Mouse (Mus musculus) left cerebral cortex, adult 2 months (tissue): ENCODE measurements around the gene Cpne2. TPM values are rescaled to one million over a fixed set of nuclear protein-coding genes. Genes with fewer than 3 reads are reported as not detected.

ENCODE experiments used
- DNase-seq, 2 experiments: peaks; one replicate each; pipeline ENCODE4 v3.0.0; 2021 to 2022; ENCODE audit warnings: low spot score in 2 of 2, mixed read lengths in 1 of 2; ENCODE audit errors: extremely low spot score in 1 of 2
- H3K27ac ChIP-seq: fragments of 200-600 bp; 2 replicates; pipeline ENCODE4 v1.8.1; 2022
- H3K4me3 ChIP-seq: fragments of 200-600 bp; 2 replicates; pipeline ENCODE4 v1.8.1; 2022
- CTCF ChIP-seq: fragments of 200-600 bp; IDR thresholded peaks from 2 replicates; pipeline ENCODE4 v1.8.1; 2022; ENCODE audit warnings: antibody characterized with exemption, mild to moderate bottlenecking, moderate library complexity
- intact Hi-C: fragments of 180-260 bp; cut with DNase I; formaldehyde crosslinking; loops from one replicate; pipeline ENCODE4 v1.15.1; 2025
- total RNA-seq, 2 experiments: library from RNA; stranded (reverse); gene quantifications; 2 replicates each; pipeline ENCODE4 v1.2.3; 2021

Cpne2 gene
- total RNA-seq, 2 experiments from 2014 or later: 19.9 to 26.1 TPM

- intact Hi-C loops: no loop called here
- no peak for TF ChIP-seq CTCF
- DNase-seq: no peak
- no peak overlapping the region for H3K4me3 ChIP-seq
- no peak overlapping the region for H3K27ac ChIP-seq
Observed at GRCm38 (mm10) chr8:94566446-94567158, 33.8 kb downstream of the Cpne2 start.

GRCm38 (mm10) chr8:94567159-94567849 lies 34.5 kb downstream of the Cpne2 start:
- intact Hi-C loops: no loop called here
- TF ChIP-seq CTCF: no peak; the same call in 1 of the 2 replicates
- no peak for DNase-seq
- H3K4me3 ChIP-seq: no peak overlapping the region
- no peak overlapping the region for H3K27ac ChIP-seq

DNA sequence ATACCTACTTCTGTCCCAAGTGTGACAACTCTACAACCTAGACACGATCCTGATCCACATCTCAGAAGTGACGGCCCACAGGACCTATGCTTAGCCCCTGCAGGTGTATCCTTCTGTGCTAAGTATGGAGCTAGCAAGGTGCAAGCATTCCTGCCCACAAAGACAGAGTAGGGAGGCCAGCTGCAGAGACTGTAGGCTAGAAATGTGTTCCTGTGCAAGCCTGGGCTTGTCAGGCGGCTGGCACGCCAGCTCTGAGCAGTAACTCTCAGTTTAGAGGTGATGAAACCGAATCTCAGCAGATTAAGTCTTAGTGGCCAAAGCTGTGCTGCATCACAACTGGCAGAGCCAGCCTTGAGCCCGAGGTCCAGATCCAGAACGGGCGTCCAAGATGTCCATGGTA lies 35.3 kb downstream of the Cpne2 start:
- intact Hi-C loops: no loop called here
- Histone ChIP-seq H3K27ac (no peak overlapping the region), H3K4me3 (no peak overlapping the region)
- no peak for DNase-seq
- no peak for TF ChIP-seq CTCF

DNA sequence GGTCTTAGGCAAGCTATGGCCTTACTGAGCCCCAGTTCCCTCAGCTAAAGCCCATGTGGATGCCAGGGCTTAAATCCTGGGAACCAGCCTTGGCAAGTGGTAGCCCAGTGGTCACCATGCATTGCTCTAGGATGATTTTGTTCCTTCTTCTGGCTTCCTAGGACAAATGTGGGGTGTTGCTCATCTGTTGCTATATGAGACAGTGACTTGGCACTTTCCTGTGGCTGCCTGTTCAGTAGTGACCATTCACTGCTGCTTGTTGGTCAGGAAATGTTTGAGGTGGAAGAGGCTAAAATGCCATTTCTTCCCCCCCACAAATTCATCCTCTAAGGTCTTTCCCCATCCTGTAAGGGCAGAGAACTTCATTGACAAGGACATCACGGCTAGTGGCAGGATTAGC lies 36.6 kb downstream of the Cpne2 start:
- TF ChIP-seq CTCF: no peak
- DNase-seq: no peak
- no peak overlapping the region for H3K4me3 ChIP-seq
- H3K27ac ChIP-seq: no peak overlapping the region
- intact Hi-C loops: no loop called here

DNA sequence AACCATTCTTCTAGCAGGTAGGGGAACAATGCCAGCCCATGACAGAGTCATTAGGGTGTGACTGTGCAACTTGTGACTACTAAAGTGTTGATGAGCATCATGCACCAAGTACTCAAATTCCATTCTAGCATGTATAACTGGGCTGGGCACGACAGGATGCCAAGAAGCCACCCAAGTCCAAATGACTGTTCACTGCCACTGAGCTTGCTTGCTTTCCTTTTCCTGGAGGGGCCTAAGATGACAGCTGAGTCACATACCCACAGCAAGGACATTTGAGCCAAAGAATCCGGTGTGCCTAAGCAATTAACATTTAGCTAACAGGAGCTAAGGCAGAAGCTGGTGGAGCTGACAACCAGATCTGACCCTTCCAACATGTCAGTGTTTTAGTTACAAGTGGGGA lies 39.1 kb downstream of the Cpne2 start:
- no peak for TF ChIP-seq CTCF
- no peak for DNase-seq
- intact Hi-C loops: no loop called here
- Histone ChIP-seq H3K4me3 (no peak overlapping the region), H3K27ac (no peak overlapping the region)

GRCm38 (mm10) chr8:94574159-94574907 lies 41.5 kb downstream of the Cpne2 start:
- intact Hi-C loops: no loop called here
- no peak for TF ChIP-seq CTCF
- peak; percentile 64 to 76 for DNase-seq

GRCm38 (mm10) chr8:94575148-94575547 lies 42.4 kb downstream of the Cpne2 start:
- no peak for TF ChIP-seq CTCF
- Histone ChIP-seq H3K4me3 (no peak overlapping the region), H3K27ac (no peak overlapping the region)
- DNase-seq: no peak
- intact Hi-C loops: no loop called here

More at GRCm38 (mm10) chr8:94574159-94574907, 41.5 kb downstream of the Cpne2 start:
- Histone ChIP-seq H3K4me3 (no peak overlapping the region), H3K27ac (peak overlapping the region; percentile 42; the same call in 1 of the 2 replicates)

- no peak for DNase-seq
- H3K27ac ChIP-seq: no peak overlapping the region
- no peak for TF ChIP-seq CTCF
- H3K4me3 ChIP-seq: no peak overlapping the region
- intact Hi-C loops: loop anchor here (5.0 kb wide), 1 partner anchor 240 kb away; no protein-coding TSS in a partner anchor
Observed at GRCm38 (mm10) chr8:94581820-94582483, 49.2 kb downstream of the Cpne2 start.

DNA sequence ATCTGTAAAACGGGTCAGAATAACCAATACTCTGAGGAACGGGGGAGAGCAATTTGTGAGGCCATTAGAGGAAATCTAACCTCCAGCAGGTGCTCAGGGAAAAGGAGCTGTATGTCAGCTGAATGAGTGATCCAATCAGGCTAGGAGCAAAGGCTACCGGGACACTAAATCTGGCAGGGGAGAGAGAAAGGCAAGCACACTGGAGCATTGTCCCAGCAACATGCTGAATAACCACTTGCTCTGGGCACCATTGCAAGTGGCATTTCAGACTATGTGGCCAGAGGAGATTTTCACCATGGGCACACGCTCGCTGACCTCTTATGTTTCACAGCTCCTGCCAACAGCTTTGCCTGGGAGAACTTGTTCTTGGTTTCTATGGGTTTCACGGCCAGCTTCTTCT lies 49.8 kb downstream of the Cpne2 start:
- no peak for TF ChIP-seq CTCF
- Histone ChIP-seq H3K27ac (no peak overlapping the region), H3K4me3 (no peak overlapping the region)
- no peak for DNase-seq
- intact Hi-C loops: loop anchor here (5.0 kb wide), 1 partner anchor 240 kb away; no protein-coding TSS in a partner anchor

DNA sequence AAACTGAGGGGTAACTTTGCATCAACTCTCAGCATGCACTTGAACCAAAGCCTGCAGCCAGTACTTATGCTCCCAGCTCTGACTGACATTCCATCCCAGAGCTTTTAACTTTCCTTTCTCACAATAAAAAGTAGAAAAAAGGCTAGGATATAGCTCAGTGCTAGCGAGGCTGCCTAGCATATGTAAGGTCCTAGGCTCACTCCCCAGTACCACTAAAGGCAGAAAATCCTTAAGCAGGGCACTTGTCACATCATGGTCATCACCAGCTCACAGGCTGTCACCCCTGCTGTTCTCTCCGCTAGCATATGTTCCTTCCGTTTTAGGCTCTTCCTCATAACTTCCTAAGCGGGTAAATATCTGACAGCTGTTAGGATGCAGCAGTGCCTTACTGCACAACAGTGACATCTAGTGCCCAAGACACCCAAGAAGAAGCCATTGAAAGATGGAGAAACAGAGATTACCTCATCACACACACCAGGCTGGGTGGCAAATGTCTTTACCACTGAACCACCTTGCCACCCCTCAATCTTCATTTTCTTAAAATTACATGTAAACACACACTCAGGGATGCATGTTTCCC lies 51.5 kb downstream of the Cpne2 start:
- DNase-seq: peak; percentile 57 to 61
- peak; percentile 81 for TF ChIP-seq CTCF
- Histone ChIP-seq H3K27ac (no peak overlapping the region), H3K4me3 (no peak overlapping the region)
- intact Hi-C loops: loop anchor here (1.0 to 5.0 kb wide), 3 partner anchors 56 to 242 kb away; no protein-coding TSS in a partner anchor

DNA sequence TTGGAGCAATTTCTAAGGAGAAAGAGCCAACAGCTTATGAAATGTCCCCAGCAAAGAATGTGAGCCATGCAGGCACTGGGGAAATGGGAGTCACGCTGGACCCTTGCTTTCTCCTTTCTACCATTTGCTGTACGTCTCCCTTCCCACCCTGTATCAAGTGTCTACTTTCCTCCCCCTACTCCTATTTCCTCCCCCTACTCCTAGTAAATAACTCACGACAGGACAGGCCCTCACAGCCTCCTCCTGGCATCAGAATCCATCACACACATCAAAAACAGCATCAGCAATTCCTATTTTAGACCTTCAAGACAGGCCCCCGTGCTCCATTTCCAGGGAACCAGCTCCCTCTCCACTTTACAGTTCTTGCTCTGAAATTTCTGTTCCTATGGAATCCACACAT lies 58.9 kb downstream of the Cpne2 start:
- H3K27ac ChIP-seq: no peak overlapping the region
- DNase-seq: no peak
- no peak for TF ChIP-seq CTCF
- intact Hi-C loops: loop anchor here (2.0 kb wide), 1 partner anchor 111 kb away; no protein-coding TSS in a partner anchor
- H3K4me3 ChIP-seq: no peak overlapping the region
